Mouse (Mus musculus): Measurements from ENCODE around the gene Wdr37.

DNA sequence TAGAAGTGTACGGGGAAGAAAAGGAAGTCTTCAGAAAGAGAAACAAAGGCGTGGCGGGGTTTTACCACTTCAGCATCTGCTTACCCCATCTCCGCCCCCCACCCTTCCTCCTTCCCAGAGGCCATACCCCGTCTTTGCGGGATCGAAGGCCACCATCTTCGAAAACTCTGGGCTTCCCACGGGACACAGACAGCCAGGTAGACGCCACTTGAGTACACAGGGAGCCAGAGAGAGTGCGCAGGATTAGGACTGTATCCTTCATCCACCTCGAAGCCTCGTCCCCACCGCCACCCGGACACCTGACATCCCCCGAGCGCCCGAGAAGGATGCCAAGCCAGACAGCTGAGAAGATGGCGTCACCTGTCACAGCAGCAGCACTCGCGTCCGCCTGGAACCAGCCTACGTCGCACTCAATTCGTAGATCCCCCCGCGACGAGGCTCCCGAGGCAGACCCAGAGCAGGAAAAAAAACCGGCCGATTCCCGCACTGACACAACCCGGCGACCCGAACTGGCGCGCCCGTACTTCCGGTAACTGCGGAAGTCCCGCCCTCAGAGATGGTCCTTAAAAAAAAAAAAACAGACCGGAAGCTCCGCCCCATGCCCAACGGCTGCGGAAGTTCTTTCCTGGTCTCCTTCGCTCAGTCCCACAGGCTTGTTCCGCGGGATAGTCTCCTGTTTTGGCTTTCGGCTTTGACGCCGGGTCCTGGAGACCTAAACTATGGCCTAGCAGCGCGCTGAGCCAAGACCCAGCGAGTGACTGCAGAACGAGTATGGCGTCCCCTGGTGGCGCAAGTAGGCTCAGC, 997 bp downstream of the Wdr37 start:
- TF ChIP-seq CTCF (IDR thresholded peaks at IDR 0.05; ENCODE audit: extremely low read depth, insufficient read depth, insufficient read length, insufficient replicate concordance) (peak; percentile 94), POLR2A (IDR thresholded peaks at IDR 0.05; ENCODE audit: low read depth, low read length) (peak; percentile 29)

Data from spleen, adult 2 months (tissue).